Mouse (Mus musculus): ENCODE results near the gene Hoxa11.

GRCm38 (mm10) chr6:52209685-52210046, 35.9 kb downstream of the Hoxa11 start:
- no peak for TF ChIP-seq POLR2A (IDR thresholded peaks at IDR 0.05; ENCODE audit: borderline replicate concordance, insufficient read depth, low read length)
- no peak for TF ChIP-seq CTCF (IDR thresholded peaks at IDR 0.05; ENCODE audit: borderline replicate concordance, insufficient read depth, low read depth, low read length)

All from cerebellum, adult 2 months (tissue).